Comparison of ENCODE assay signal across 10 mouse cellular contexts in genomic region chr15:89062518-89062910, GRCm38 (mm10). TPM values are rescaled to one million over a fixed set of nuclear protein-coding genes. Genes with fewer than 3 reads are reported as not detected.
"Had no signal": no experiment of that assay in that cellular context is flagged by ENCODE, and none has a peak within 500 bp of the region (broad histone marks: within the 10 kb centered on the region; RNA-seq: fewer than 3 reads in every experiment).

No protein-coding gene starts in this region.

- DNase-seq: kidney, adult 18-20 months; kidney, postnatal 4 days; lung, adult 2 months; lung, postnatal 36 days; right cerebral cortex, postnatal 25 days; thymus, adult 2 months; thymus, postnatal 25 days had no signal

RNA-seq across cellular contexts. Expression of gene Panx2, which starts 3.0 kb away (rescaled TPM):
- total RNA-seq: megakaryocyte progenitor cell, adult 5-6 weeks; monocyte, adult 5-6 weeks; neutrophil, adult 5-6 weeks had no signal
